Mouse (Mus musculus) spleen, adult 18-20 months (tissue): Measurements from ENCODE around the gene Fam169b.

Experiments
- DNase-seq, 2 experiments: peaks; one replicate each; pipeline ENCODE4 v3.0.0; 2022; ENCODE audit warnings: mixed read lengths in 2 of 2

The Fam169b gene

GRCm38 (mm10) chr7:68273515-68273914, at the start of gene Fam169b:
Gene Fam169b (plus strand): TSS chr7:68273839.
- no peak for DNase-seq

- DNase-seq: no peak
Measured at GRCm38 (mm10) chr7:68224006-68224405, 49.6 kb upstream of the Fam169b start.

GRCm38 (mm10) chr7:68225427-68226054, 48.1 kb upstream of the Fam169b start:
- DNase-seq: no peak

GRCm38 (mm10) chr7:68227021-68227420, 46.6 kb upstream of the Fam169b start:
- no peak for DNase-seq

GRCm38 (mm10) chr7:68227621-68228020, 46.0 kb upstream of the Fam169b start:
- no peak for DNase-seq

- DNase-seq: no peak
Measured at GRCm38 (mm10) chr7:68228491-68228890, 45.1 kb upstream of the Fam169b start.

- DNase-seq: no peak
Measured at GRCm38 (mm10) chr7:68230831-68231230, 42.8 kb upstream of the Fam169b start.

GRCm38 (mm10) chr7:68232521-68232920, 41.1 kb upstream of the Fam169b start:
- no peak for DNase-seq

- no peak for DNase-seq
Measured at GRCm38 (mm10) chr7:68233619-68234223, 39.9 kb upstream of the Fam169b start.

- no peak for DNase-seq
Measured at GRCm38 (mm10) chr7:68236817-68237216, 36.8 kb upstream of the Fam169b start.

- no peak for DNase-seq
Measured at GRCm38 (mm10) chr7:68239220-68239827, 34.3 kb upstream of the Fam169b start.

GRCm38 (mm10) chr7:68241205-68241604, 32.4 kb upstream of the Fam169b start:
- no peak for DNase-seq

GRCm38 (mm10) chr7:68245681-68246080, 28.0 kb upstream of the Fam169b start:
- DNase-seq: no peak

GRCm38 (mm10) chr7:68246249-68246648, 27.4 kb upstream of the Fam169b start:
- no peak for DNase-seq

- DNase-seq: no peak
Measured at GRCm38 (mm10) chr7:68250411-68250810, 23.2 kb upstream of the Fam169b start.

GRCm38 (mm10) chr7:68250902-68251301, 22.7 kb upstream of the Fam169b start:
- DNase-seq: no peak

- DNase-seq: no peak
Measured at GRCm38 (mm10) chr7:68257767-68258166, 15.9 kb upstream of the Fam169b start.

- no peak for DNase-seq
Measured at GRCm38 (mm10) chr7:68258326-68259150, 15.1 kb upstream of the Fam169b start.

- DNase-seq: no peak
Measured at GRCm38 (mm10) chr7:68259523-68260081, 14.0 kb upstream of the Fam169b start.

- DNase-seq: no peak
Measured at GRCm38 (mm10) chr7:68262612-68263200, 10.9 kb upstream of the Fam169b start.

GRCm38 (mm10) chr7:68263346-68264027, 10.2 kb upstream of the Fam169b start:
- DNase-seq: no peak

GRCm38 (mm10) chr7:68264028-68264453, 9.6 kb upstream of the Fam169b start, which contains the start of gene Pgpep1l:
Gene Pgpep1l (minus strand): TSS chr7:68264233.
- DNase-seq: no peak
